Mouse (Mus musculus): ENCODE measurements at regions not wholly inside any gene's neighbourhood (a gene's known extent, or its start where the extent isn't known, plus 50 kb on each side); places are given as distances from the start of the nearest gene placed in this dataset.
"Not testable (repeated sequence)": the region's sequence is repeated elsewhere in the genome, so short reads cannot be mapped to it uniquely, and the experiment has no call there.

- WGBS: 76% methylated on average over 3 of the region's 3 CpGs
- Histone ChIP-seq H3K9ac (no peak overlapping the region), H3K4me1 (replicated peaks; ENCODE audit: control insufficient read depth, insufficient read depth, low read length) (peaks cover 4% of the 10 kb centered on the region; the same call in 1 of the 2 replicates), H3K4me2 (replicated peaks) (no peak overlapping the region), H3K36me3 (replicated peaks; ENCODE audit: control insufficient read depth, insufficient read depth) (no peaks in the 10 kb centered on the region), H3K9me3 (ENCODE audit: control insufficient read depth, low read length) (no peaks in the 10 kb centered on the region), H3K4me3 (replicated peaks; ENCODE audit: low read length) (no peak overlapping the region), H3K27me3 (ENCODE audit: control insufficient read depth, insufficient read depth, low read length) (no peaks in the 10 kb centered on the region), H3K27ac (no peak overlapping the region)
- DNase-seq (ENCODE audit: low spot score) (no peak), ATAC-seq (ENCODE audit: low FRiP score) (no peak)
Observed at GRCm38 (mm10) chr9:88244492-88244891, 82.5 kb upstream of the Nt5e start.

GRCm38 (mm10) chr9:88255948-88256347 is 71.0 kb upstream of the Nt5e start:
- Histone ChIP-seq H3K4me1 (replicated peaks; ENCODE audit: control insufficient read depth, insufficient read depth, low read length) (no peaks in the 10 kb centered on the region), H3K4me3 (replicated peaks; ENCODE audit: low read length) (no peak overlapping the region), H3K36me3 (replicated peaks; ENCODE audit: control insufficient read depth, insufficient read depth) (no peaks in the 10 kb centered on the region), H3K9me3 (ENCODE audit: control insufficient read depth, low read length) (no peaks in the 10 kb centered on the region), H3K9ac (no peak overlapping the region), H3K4me2 (replicated peaks) (no peak overlapping the region), H3K27me3 (ENCODE audit: control insufficient read depth, insufficient read depth, low read length) (no peaks in the 10 kb centered on the region), H3K27ac (no peak overlapping the region)
- DNase-seq (ENCODE audit: low spot score) (no peak), ATAC-seq (ENCODE audit: low FRiP score) (no peak)
- WGBS: 81% methylated on average over 7 of the region's 7 CpGs

GRCm38 (mm10) chr9:88259627-88260026 is 67.4 kb upstream of the Nt5e start:
- Histone ChIP-seq H3K4me1 (replicated peaks; ENCODE audit: control insufficient read depth, insufficient read depth, low read length) (no peaks in the 10 kb centered on the region), H3K4me2 (replicated peaks) (no peak overlapping the region), H3K9ac (no peak overlapping the region), H3K27me3 (ENCODE audit: control insufficient read depth, insufficient read depth, low read length) (no peaks in the 10 kb centered on the region), H3K9me3 (ENCODE audit: control insufficient read depth, low read length) (no peaks in the 10 kb centered on the region), H3K36me3 (replicated peaks; ENCODE audit: control insufficient read depth, insufficient read depth) (no peaks in the 10 kb centered on the region), H3K27ac (no peak overlapping the region), H3K4me3 (replicated peaks; ENCODE audit: low read length) (no peak overlapping the region)
- ATAC-seq (ENCODE audit: low FRiP score): no peak
- WGBS: 89% methylated on average over 4 of the region's 4 CpGs
- DNase-seq (ENCODE audit: low spot score): no peak

- Histone ChIP-seq H3K27me3 (ENCODE audit: control insufficient read depth, insufficient read depth, low read length) (no peaks in the 10 kb centered on the region), H3K36me3 (replicated peaks; ENCODE audit: control insufficient read depth, insufficient read depth) (no peaks in the 10 kb centered on the region), H3K4me2 (replicated peaks) (no peak overlapping the region), H3K9ac (no peak overlapping the region), H3K4me1 (replicated peaks; ENCODE audit: control insufficient read depth, insufficient read depth, low read length) (no peaks in the 10 kb centered on the region), H3K4me3 (replicated peaks; ENCODE audit: low read length) (no peak overlapping the region), H3K27ac (no peak overlapping the region), H3K9me3 (ENCODE audit: control insufficient read depth, low read length) (no peaks in the 10 kb centered on the region)
- no peak for DNase-seq (ENCODE audit: low spot score)
- WGBS: 79% methylated on average over 2 of the region's 2 CpGs
- no peak for ATAC-seq (ENCODE audit: low FRiP score)
Observed at GRCm38 (mm10) chr9:88260072-88260635, 66.8 kb upstream of the Nt5e start.

GRCm38 (mm10) chr9:88262461-88262860 is 64.5 kb upstream of the Nt5e start:
- Histone ChIP-seq H3K4me3 (replicated peaks; ENCODE audit: low read length) (no peak overlapping the region), H3K27ac (no peak overlapping the region), H3K9me3 (ENCODE audit: control insufficient read depth, low read length) (no peaks in the 10 kb centered on the region), H3K36me3 (replicated peaks; ENCODE audit: control insufficient read depth, insufficient read depth) (no peaks in the 10 kb centered on the region), H3K4me2 (replicated peaks) (no peak overlapping the region), H3K27me3 (ENCODE audit: control insufficient read depth, insufficient read depth, low read length) (no peaks in the 10 kb centered on the region), H3K9ac (no peak overlapping the region), H3K4me1 (replicated peaks; ENCODE audit: control insufficient read depth, insufficient read depth, low read length) (no peaks in the 10 kb centered on the region)
- 72% methylated on average over 3 of the region's 3 CpGs for WGBS
- ATAC-seq (ENCODE audit: low FRiP score): no peak
- DNase-seq (ENCODE audit: low spot score): no peak

- not testable (repeated sequence) for H3K27ac ChIP-seq; H3K4me3 ChIP-seq (replicated peaks; ENCODE audit: low read length); H3K9me3 ChIP-seq (ENCODE audit: control insufficient read depth, low read length); H3K9ac ChIP-seq; ATAC-seq (ENCODE audit: low FRiP score); H3K36me3 ChIP-seq (replicated peaks; ENCODE audit: control insufficient read depth, insufficient read depth); DNase-seq (ENCODE audit: low spot score); H3K4me2 ChIP-seq (replicated peaks); H3K27me3 ChIP-seq (ENCODE audit: control insufficient read depth, insufficient read depth, low read length); H3K4me1 ChIP-seq (replicated peaks; ENCODE audit: control insufficient read depth, insufficient read depth, low read length)
- WGBS: 98% methylated on average over 1 of the region's 1 CpGs
Observed at GRCm38 (mm10) chr9:88266346-88266745, 60.7 kb upstream of the Nt5e start.

- no peak overlapping the region for H3K4me2 ChIP-seq (replicated peaks)
- H3K27ac ChIP-seq: no peak overlapping the region
- H3K4me3 ChIP-seq (replicated peaks; ENCODE audit: low read length): no peak overlapping the region
- WGBS: 69% methylated on average over 2 of the region's 2 CpGs
- H3K9ac ChIP-seq: no peak overlapping the region
- H3K9me3 ChIP-seq (ENCODE audit: control insufficient read depth, low read length): no peaks in the 10 kb centered on the region
- ATAC-seq (ENCODE audit: low FRiP score): no peak
- H3K27me3 ChIP-seq (ENCODE audit: control insufficient read depth, insufficient read depth, low read length): no peaks in the 10 kb centered on the region
- DNase-seq (ENCODE audit: low spot score): no peak
- no peaks in the 10 kb centered on the region for H3K36me3 ChIP-seq (replicated peaks; ENCODE audit: control insufficient read depth, insufficient read depth)
- H3K4me1 ChIP-seq (replicated peaks; ENCODE audit: control insufficient read depth, insufficient read depth, low read length): no peaks in the 10 kb centered on the region
Observed at GRCm38 (mm10) chr9:88268811-88269210, 58.2 kb upstream of the Nt5e start.

GRCm38 (mm10) chr9:88269216-88269615 is 57.8 kb upstream of the Nt5e start:
- H3K4me1 ChIP-seq (replicated peaks; ENCODE audit: control insufficient read depth, insufficient read depth, low read length): no peaks in the 10 kb centered on the region
- ATAC-seq (ENCODE audit: low FRiP score): no peak
- no peaks in the 10 kb centered on the region for H3K36me3 ChIP-seq (replicated peaks; ENCODE audit: control insufficient read depth, insufficient read depth)
- no peak for DNase-seq (ENCODE audit: low spot score)
- H3K9me3 ChIP-seq (ENCODE audit: control insufficient read depth, low read length): no peaks in the 10 kb centered on the region
- no peaks in the 10 kb centered on the region for H3K27me3 ChIP-seq (ENCODE audit: control insufficient read depth, insufficient read depth, low read length)
- H3K27ac ChIP-seq: no peak overlapping the region
- H3K4me3 ChIP-seq (replicated peaks; ENCODE audit: low read length): no peak overlapping the region
- H3K4me2 ChIP-seq (replicated peaks): no peak overlapping the region
- WGBS: 90% methylated on average over 5 of the region's 5 CpGs
- H3K9ac ChIP-seq: no peak overlapping the region

GRCm38 (mm10) chr9:88270836-88271235 is 56.2 kb upstream of the Nt5e start:
- Histone ChIP-seq H3K27me3 (ENCODE audit: control insufficient read depth, insufficient read depth, low read length) (no peaks in the 10 kb centered on the region), H3K36me3 (replicated peaks; ENCODE audit: control insufficient read depth, insufficient read depth) (no peaks in the 10 kb centered on the region), H3K27ac (no peak overlapping the region), H3K4me2 (replicated peaks) (no peak overlapping the region), H3K4me1 (replicated peaks; ENCODE audit: control insufficient read depth, insufficient read depth, low read length) (no peaks in the 10 kb centered on the region), H3K9ac (no peak overlapping the region), H3K9me3 (ENCODE audit: control insufficient read depth, low read length) (no peaks in the 10 kb centered on the region), H3K4me3 (replicated peaks; ENCODE audit: low read length) (no peak overlapping the region)
- ATAC-seq (ENCODE audit: low FRiP score): no peak
- 86% methylated on average over 1 of the region's 1 CpGs for WGBS
- no peak for DNase-seq (ENCODE audit: low spot score)

- ATAC-seq (ENCODE audit: low FRiP score): no peak
- H3K4me2 ChIP-seq (replicated peaks): no peak overlapping the region
- no peak overlapping the region for H3K9ac ChIP-seq
- no peaks in the 10 kb centered on the region for H3K36me3 ChIP-seq (replicated peaks; ENCODE audit: control insufficient read depth, insufficient read depth)
- H3K27me3 ChIP-seq (ENCODE audit: control insufficient read depth, insufficient read depth, low read length): no peaks in the 10 kb centered on the region
- H3K4me1 ChIP-seq (replicated peaks; ENCODE audit: control insufficient read depth, insufficient read depth, low read length): no peaks in the 10 kb centered on the region
- DNase-seq (ENCODE audit: low spot score): no peak
- 83% methylated on average over 4 of the region's 4 CpGs for WGBS
- no peak overlapping the region for H3K27ac ChIP-seq
- H3K9me3 ChIP-seq (ENCODE audit: control insufficient read depth, low read length): no peaks in the 10 kb centered on the region
- no peak overlapping the region for H3K4me3 ChIP-seq (replicated peaks; ENCODE audit: low read length)
Observed at GRCm38 (mm10) chr9:88273304-88273703, 53.7 kb upstream of the Nt5e start.
